Mouse (Mus musculus): Measurements from ENCODE around the gene Smpd2.

The Smpd2 gene

DNA sequence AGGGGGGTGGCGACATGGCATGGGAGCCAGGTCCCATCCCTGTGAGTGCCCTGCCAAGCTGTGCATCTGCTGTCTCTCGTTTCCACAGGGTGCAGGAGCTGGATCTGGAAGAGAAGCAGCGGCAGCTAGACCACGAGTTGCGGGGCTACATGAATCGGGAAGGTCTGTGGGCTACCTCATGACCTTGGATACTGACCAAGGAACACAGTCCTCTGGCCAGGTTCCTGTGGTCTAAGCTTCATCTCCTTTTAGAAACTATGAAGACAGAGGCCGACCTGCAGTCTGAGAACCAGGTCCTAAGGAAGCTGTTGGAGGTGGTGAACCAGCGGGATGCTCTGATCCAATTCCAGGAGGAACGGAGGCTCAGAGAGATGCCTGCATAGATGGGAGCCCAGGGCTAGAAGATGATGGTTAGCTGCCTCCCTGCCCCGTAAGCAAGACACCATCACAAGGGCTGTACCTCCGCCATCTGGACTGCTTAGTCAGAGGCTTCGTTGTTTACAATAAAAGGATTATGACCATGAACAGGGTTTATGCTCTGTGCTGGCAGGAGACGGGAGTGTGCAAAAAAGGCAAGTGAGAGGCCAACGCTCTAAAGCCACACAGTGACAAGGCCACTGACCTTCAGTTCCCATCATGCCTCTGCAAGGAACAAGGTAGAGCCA is 3.5 kb downstream of the Smpd2 start:
- DNase-seq, result no peak

DNA sequence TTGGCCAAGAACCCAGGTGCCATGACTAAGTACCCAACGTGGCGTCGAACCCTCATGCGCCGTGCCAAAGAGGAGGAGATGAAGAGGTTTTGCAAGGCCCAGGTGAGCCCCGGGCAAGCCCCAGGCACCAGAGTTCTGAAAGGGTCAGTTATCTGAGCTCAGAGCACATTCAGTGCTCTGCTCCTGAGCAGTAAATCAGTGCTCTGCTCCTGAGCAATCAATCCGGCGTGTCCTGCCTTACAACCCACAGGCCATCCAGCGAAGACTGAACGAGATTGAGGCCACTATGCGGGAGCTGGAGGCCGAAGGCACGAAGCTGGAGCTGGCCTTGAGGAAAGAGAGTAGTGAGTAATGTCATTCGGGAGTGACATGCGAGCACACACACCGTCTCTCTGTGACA is 4.4 kb downstream of the Smpd2 start:
- no peak for DNase-seq

GRCm38 (mm10) chr10:41482446-41482845 is 7.7 kb downstream of the Smpd2 start:
- DNase-seq, result no peak

DNA sequence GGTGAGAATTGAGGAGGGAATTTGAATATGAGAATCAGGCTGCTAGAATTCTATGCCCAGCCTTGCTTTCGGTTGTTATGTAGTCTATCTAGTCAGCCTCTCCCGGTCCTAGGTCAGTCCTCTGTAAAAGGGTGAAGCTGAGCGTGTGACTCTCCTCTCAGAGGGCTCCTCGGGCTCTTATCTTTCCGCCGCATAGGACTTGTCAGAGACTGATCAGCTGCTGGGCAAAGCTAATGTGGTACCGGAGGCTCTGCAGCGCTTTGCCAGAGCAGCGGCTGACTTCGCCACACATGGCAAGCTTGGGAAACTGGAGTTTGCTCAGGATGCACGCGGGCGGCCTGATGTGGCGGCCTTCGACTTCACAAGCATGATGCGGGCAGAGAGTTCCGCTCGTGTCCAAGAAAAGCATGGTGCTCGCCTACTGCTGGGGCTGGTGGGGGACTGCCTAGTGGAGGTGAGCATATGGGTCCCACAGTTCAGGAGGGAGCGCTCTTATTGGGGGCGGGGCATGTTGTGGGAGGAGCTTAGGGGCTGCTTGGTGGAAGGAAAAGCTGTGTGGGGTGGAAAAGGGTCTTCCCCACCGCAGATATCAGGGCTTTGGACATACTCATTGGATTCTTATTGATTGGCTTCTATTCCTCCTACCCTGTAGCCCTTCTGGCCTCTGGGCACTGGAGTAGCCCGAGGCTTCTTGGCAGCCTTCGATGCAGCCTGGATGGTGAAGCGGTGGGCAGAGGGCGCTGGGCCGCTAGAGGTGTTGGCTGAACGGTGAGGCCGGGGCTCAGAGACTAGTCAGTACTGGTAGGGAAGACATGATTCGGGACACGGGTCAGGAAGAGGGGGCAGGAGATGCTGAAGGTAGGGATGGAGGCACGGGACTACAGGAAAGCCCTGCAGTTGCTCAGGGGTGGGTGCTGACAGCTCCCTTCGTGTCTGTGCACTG is 9.0 kb downstream of the Smpd2 start:
- DNase-seq, result no peak

DNA sequence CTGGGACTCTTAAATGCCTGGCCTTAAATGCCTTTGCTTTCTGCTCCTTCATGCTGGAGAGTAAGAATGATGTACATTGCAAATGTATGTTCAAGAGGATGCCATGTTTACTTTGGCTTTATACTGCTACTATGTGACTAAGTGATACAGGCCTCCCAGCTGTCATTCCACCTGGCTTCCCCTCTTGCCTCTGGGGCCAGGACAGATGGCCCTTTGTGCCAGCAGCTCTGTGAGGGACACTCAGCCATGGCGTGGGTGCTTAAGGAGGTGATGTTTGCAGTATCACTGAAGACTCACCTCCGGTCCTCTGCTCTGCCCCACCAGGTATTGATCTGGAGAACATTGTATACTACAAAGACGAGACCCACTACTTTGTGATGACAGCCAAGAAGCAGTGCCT is 10.2 kb downstream of the Smpd2 start:
- DNase-seq, result no peak

DNA sequence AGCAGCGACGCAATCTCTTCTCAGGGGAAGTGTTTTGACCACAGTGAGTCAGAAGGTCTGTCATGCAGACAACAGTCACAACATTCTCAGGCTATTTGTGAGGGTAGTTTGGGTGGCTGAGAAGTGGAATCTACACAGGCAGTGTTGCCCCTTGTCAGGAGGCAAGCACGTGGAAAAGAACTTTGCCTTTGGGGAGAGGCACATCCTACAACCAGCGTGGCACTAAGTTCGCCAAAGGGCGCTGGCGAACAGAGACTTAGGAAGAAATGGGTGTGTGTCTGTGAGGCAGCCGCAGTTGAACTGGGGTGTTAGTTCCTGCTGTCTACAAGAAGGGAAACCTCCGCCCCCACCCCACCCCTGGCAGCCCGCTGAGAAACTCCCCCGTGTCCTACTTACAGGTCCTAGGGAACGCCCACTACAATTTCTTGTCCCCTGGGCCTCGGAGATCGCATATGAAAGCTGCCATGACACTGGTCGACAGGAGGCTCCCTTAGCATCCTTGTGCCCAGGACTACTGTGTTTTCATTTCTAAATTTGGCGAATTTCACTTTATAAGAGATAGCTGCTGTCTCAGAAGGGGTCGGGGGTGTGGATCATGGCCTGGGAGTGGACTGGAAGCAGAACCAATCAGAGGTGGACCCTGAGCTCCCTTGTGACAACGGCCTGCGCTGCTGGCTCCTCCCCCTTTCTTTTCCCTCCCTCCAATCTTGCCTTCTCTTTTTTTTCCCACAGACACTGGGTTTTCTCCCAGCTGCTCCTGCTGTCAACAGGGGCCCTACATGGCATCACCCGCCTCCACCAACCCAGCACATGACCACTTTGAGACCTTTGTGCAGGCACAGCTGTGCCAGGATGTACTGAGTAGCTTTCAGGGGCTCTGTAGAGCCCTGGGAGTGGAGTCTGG is 12.6 kb downstream of the Smpd2 start:
- DNase-seq, result peak; percentile 70 to 84

- peak; percentile 32 to 36 for DNase-seq
Observed at GRCm38 (mm10) chr10:41477018-41477277, 13.2 kb downstream of the Smpd2 start.

GRCm38 (mm10) chr10:41476171-41477017 is 13.8 kb downstream of the Smpd2 start, which contains the start of gene Mical1:
TSS of gene Mical1 (plus strand) at chr10:41476314.
- peak; percentile 74 to 82 for DNase-seq

DNA sequence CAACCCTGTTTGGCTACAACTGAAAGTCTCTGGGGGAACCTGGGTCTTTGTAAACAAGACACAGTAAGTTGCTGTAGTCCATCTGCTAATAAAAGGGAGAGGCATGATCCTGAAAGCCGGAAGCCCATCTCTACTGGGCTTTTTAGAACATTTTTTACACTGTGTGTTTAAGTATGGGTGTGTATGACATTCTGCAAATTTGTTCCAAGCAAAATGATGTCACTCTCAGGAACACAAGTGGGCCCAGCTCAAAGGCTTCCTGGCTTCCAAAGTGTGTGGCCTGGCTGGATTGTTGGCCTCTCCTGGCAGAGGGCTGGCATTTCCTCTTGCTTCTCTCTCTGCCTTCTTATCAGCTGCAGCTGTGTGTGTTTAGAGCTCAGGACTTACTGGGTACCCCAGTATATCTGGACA is 15.2 kb downstream of the Smpd2 start:
- no peak for DNase-seq

DNA sequence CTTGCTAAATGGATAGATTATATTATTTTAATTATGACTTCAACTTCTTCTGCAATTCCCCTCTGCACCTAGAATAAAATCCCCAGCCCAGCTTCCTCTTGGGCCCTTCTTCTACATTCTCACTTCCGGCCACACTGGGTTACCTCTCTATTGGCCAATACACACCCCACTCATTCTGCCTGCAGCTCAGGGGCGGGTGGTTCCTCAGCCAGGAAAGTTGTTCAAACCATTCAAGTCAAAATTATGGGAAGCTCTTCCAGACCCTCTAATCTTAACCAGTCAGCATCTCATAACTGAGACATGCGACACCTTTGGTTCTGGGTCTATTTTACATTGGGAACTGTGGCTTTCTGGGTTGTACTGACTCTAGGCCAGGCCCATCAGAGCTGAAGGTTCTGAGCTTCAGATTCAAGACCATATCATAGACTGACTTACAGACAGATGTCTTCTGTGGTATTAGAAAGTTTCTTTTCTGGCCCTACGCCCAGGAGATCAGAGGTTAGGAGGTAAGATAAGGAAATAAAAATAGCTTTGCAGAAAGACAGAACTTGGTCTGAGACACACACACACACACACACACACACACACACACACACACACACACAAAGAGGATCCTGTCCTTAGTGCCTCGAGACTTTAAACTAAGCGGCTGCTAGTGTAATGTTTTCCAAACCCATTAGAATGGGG is 16.2 kb downstream of the Smpd2 start:
- peak in 1 of 2 experiments; percentile 29 for DNase-seq

GRCm38 (mm10) chr10:41472962-41473481 is 17.1 kb downstream of the Smpd2 start:
- DNase-seq, result no peak

- DNase-seq, result no peak
Observed at GRCm38 (mm10) chr10:41472534-41472933, 17.6 kb downstream of the Smpd2 start.

DNA sequence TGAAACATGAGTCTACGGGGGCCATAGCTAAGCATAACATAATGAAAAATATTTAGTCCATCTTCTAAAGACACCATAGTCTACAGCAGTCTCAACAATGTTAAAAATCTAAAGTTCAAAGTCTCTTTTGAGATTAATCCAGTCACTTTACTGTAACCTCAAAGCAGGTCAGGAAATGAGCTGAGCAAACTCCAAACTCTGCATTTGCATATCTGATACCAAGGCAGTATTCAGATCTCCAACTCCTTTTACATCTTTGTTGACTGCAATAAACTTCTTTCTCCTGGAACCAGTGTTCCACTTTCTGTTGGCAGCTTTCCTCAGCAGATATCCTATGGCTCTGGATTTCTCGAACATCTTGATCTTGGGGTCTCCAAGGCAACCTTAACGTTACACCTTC is 19.5 kb downstream of the Smpd2 start:
- no peak for DNase-seq

DNA sequence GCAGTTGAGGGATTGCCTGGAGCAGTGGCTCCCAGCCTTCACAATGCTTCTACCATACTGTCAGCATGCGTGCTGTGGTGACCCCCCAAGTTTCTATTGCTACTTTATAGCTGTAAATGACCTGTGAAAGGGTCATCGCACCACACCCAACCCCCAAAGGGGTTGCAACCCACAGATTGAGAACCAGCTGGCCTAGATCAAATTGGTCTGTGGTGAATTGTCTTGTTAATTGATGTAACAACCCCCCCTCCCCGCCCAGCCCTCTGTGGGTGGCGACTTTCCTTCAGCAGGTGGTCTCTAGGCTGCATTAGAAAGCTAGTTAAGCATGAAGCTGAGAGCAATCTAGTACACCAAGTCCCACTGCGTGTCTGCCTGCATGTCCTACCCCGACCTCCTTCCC is 22.8 kb downstream of the Smpd2 start:
- DNase-seq, result no peak

- no peak for DNase-seq
Observed at GRCm38 (mm10) chr10:41464401-41464955, 25.7 kb downstream of the Smpd2 start.

DNA sequence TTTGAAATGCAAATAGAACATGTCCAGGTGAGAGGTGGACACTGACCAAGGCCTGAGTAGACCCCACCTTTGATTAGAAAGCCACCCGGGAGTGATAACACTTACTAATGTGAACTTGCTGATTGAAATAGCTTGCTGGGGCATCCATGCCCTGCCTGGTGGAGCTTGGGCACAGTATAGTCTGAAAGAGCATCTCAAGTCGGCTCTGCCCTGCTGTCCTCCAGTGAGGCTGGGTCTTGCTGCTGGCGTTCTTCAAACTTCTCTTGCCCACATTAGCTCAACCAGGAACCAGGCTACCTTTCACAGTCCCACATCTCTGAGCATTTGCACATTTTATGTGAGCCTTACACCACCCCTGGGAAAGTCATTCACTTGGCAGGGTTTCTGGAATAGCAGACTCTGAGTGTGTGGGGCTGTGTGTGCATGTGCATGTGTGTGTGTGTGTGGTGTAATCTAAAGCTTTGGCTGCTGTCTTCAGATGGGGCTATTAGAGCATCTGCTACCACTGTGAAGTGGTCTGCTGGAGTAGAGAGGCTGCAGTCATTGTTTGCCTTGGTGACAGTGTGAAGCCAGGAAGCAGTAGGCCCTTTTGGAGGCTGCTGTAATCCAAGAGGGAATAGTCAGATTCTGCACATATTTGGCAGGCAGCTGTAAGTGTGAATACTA is 29.0 kb downstream of the Smpd2 start:
- no peak for DNase-seq

DNA sequence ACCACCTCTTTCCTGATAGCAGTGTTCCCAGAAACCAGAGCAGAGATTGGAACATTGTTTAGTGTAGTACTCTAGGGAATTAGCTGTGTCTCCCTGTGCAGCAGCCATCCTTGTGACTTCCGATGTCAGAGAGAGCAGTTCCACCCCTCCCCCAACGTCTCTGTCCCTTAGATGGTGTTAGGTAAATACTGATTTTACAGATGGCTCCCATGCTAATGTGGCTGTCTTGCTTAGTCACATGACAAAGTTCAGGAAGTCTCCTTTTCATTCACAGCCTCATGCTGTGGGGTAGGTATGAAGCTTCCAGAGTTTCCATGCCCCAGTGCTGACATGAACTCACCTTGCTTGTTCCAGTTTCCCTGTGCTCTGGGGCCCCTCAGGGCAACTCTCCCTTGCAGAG is 29.7 kb downstream of the Smpd2 start:
- no peak for DNase-seq

DNA sequence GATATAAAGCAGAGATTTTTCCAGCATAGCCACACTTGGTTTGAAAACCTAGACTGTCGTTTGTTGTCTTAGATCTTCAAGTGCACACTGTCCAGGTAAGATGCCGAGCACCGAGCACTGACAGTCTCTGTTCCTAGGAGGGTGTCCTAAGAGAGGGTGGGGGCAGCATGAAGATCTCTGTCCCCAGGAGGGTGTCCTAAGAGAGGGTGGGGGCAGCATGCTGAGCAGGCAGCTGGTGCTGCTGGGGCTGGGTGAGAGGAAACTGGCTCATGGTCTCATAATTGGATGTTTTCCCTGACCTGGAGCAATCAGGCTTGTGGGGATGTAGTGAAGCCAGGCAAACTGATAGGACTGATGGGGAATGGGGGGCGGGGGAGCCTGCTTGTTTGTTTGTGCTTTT is 30.2 kb downstream of the Smpd2 start:
- no peak for DNase-seq

DNA sequence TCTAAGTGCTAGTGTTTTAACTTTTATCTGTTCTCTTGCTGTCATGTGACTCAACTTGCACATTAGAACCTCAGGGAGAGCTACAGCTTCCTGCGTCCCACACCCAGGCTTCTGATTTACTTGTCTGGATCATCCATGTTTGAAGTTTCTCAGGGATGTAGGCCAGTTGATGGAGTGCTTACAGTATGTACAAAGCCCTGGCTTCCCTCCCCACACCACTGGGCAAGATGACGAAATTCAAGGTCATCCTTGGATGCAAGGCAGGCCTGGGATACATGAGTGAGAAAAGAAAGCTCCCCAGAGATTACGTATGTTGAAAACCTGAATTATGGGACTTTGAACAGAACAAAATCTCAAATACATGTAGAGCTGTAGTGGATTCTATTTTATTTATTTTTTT is 37.4 kb downstream of the Smpd2 start:
- DNase-seq, result no peak

- DNase-seq, result peak; percentile 20 to 39
Observed at GRCm38 (mm10) chr10:41451656-41452055, 38.5 kb downstream of the Smpd2 start.
